Mouse (Mus musculus): Measurements from ENCODE around the gene Racgap1. TPM values are rescaled to one million over a fixed set of nuclear protein-coding genes. Genes with fewer than 3 reads are reported as not detected.

The Racgap1 gene
- polyA plus RNA-seq, 1 experiment from 2014 or later = 214 TPM

DNA sequence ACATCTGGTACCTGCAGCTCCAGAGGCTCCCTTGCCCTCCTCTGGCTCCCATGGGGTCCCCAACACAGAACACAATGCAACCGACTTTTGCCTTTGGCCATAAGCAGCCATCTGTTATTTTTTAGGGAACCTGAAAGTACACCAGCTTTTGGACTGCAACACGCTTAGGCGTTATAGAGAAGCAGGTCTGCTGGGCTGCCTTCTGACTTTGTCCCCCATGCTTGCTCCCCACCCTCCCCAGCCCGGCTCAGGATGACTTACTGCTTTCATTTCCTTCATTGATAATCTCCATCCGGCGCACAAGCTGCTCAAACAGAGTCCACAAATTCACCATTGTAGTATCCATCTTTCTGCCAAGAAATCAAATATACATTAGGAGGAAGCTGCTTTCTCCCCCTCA, 8.8 kb downstream of the Racgap1 start:
- 86% methylated on average over 6 of the region's 6 CpGs for WGBS
- Histone ChIP-seq H3K4me3 (ENCODE audit: low read depth, low read length) (no peak overlapping the region), H3K9ac (ENCODE audit: low read length) (no peak overlapping the region), H3K27ac (ENCODE audit: low read depth, low read length) (no peak overlapping the region; the same call in 1 of the 2 replicates), H3K36me3 (ENCODE audit: control insufficient read depth, insufficient read depth, low read length) (peaks cover 14% of the 10 kb centered on the region), H3K4me2 (no peak overlapping the region), H3K27me3 (ENCODE audit: control insufficient read depth, insufficient read depth, low read length) (no peaks in the 10 kb centered on the region), H3K4me1 (ENCODE audit: control insufficient read depth, insufficient read depth, low read length) (peaks cover 17% of the 10 kb centered on the region), H3K9me3 (ENCODE audit: control insufficient read depth, low read length) (no peaks in the 10 kb centered on the region)
- no peak for ATAC-seq (ENCODE audit: low FRiP score)
- no peak for DNase-seq (ENCODE audit: low spot score, missing footprints)

DNA sequence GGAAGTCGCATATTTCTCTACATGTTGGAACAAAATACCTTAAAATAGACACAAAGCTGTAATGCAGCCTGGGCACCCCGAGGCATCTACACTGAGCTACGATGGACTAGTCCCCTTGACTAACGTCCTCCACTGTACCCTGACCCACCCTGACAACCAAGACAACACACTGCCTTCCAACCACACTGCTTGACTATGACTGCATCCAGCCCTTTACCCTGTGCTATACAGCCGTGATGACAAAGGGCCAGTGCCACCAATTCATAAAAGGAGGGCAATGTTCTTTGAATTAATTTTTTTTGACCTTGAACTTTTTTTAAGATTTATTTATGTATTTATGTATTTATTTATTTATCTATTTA, 13.4 kb downstream of the Racgap1 start:
- Histone ChIP-seq H3K36me3 (ENCODE audit: control insufficient read depth, insufficient read depth, low read length) (peaks cover 36% of the 10 kb centered on the region), H3K9ac (ENCODE audit: low read length) (no peak overlapping the region), H3K4me3 (ENCODE audit: low read depth, low read length) (no peak overlapping the region), H3K9me3 (ENCODE audit: control insufficient read depth, low read length) (no peaks in the 10 kb centered on the region), H3K4me2 (no peak overlapping the region), H3K27me3 (ENCODE audit: control insufficient read depth, insufficient read depth, low read length) (no peaks in the 10 kb centered on the region), H3K4me1 (ENCODE audit: control insufficient read depth, insufficient read depth, low read length) (no peaks in the 10 kb centered on the region), H3K27ac (ENCODE audit: low read depth, low read length) (peak overlapping the region; percentile 66; the same call in 1 of the 2 replicates)
- ATAC-seq (ENCODE audit: low FRiP score) (no peak), DNase-seq (ENCODE audit: low spot score, missing footprints) (no peak)
- WGBS = 88% methylated on average over 5 of the region's 5 CpGs

DNA sequence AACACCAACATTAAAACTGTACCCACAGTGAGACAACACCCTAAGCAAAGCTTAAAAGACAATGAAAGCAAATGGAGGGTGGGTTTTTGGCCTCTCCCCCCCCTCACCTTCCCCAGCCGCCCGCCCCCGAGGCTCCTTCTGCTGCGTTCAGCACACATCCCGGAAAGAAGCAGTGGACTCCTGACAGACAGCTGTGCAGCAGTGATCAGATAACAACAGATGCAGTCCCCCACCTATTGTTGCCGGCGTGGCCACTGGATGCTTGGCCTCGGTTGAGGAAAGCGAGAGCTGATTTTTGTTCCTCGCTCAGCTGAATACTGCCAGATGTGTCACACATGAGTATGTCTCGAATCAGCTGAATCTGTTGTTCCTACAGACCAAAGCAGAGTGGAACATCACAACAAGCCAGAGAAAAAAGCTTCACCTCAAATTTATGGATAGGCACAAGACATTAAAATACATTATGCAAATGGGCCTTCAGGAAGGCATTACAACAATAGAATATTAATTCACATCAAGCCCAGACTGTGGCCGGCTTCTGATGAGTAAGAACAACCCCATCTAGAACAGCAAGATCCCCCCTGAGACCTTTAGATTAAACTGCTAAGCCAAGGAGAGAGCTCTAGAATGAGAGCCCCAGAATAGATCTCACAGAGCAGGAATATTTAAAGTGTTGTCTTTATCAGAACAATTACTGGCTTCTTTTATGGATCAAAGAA, 13.9 kb downstream of the Racgap1 start:
- H3K36me3 ChIP-seq (ENCODE audit: control insufficient read depth, insufficient read depth, low read length) = peaks cover 40% of the 10 kb centered on the region
- no peaks in the 10 kb centered on the region for H3K9me3 ChIP-seq (ENCODE audit: control insufficient read depth, low read length)

DNA sequence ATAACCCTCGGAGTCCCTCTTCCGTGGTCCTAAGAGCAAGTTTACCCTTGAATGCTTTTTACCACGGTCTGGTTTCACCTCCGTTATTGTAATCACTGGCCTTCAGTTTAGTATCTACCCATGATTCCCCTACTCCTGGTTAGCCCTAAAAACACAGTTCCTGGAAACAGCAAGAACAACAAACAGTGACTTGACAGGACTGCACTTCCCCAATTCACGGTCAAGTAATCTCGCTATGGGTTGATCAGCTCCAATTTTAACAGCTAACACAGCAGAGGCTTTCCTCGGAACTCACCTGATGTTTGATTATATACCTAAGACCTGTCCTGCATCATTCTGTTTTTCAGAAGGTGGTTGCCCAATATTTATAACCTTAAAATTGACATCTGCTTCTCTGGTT, 16.8 kb downstream of the Racgap1 start:
- Histone ChIP-seq H3K36me3 (ENCODE audit: control insufficient read depth, insufficient read depth, low read length) (peaks cover 53% of the 10 kb centered on the region), H3K9me3 (ENCODE audit: control insufficient read depth, low read length) (no peaks in the 10 kb centered on the region; the same call in 1 of the 2 replicates), H3K4me3 (ENCODE audit: low read depth, low read length) (no peak overlapping the region), H3K4me2 (no peak overlapping the region), H3K27ac (ENCODE audit: low read depth, low read length) (no peak overlapping the region), H3K9ac (ENCODE audit: low read length) (no peak overlapping the region), H3K4me1 (ENCODE audit: control insufficient read depth, insufficient read depth, low read length) (no peaks in the 10 kb centered on the region), H3K27me3 (ENCODE audit: control insufficient read depth, insufficient read depth, low read length) (no peaks in the 10 kb centered on the region)
- WGBS = 94% methylated on average over 7 of the region's 7 CpGs
- no peak for ATAC-seq (ENCODE audit: low FRiP score)
- DNase-seq (ENCODE audit: low spot score, missing footprints) = no peak

More for the DNA sequence above, 13.9 kb downstream of the Racgap1 start:
- H3K4me3 ChIP-seq (ENCODE audit: low read depth, low read length) = no peak overlapping the region
- H3K9ac ChIP-seq (ENCODE audit: low read length) = no peak overlapping the region
- no peak for DNase-seq (ENCODE audit: low spot score, missing footprints)
- peak overlapping the region; percentile 66 for H3K27ac ChIP-seq (ENCODE audit: low read depth, low read length)
- ATAC-seq (ENCODE audit: low FRiP score) = 0 out of 2 replicates have a peak, but pooled peaks have one; percentile 35
- no peak overlapping the region for H3K4me2 ChIP-seq
- WGBS = 79% methylated on average over 12 of the region's 12 CpGs
- no peaks in the 10 kb centered on the region for H3K4me1 ChIP-seq (ENCODE audit: control insufficient read depth, insufficient read depth, low read length)
- H3K27me3 ChIP-seq (ENCODE audit: control insufficient read depth, insufficient read depth, low read length) = no peaks in the 10 kb centered on the region

DNA sequence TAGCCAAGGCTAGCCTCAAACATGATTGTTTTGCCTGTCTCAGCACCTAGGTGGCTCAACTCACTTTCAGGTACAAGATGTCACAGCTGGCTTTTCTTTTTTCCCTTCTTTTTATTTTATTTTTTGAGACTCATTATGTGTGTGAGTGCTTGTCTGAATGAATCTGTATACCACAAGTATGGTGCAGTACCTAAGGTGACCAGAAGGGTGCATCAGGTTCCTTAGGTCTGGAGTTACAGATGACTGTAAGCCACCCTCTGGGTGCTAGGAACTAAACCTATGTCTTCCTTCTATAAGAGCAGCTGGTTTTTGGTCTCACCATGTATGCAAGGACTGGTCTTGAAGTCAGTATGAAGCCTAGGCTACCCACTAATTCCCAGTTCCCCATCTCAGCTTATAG, 19.8 kb downstream of the Racgap1 start:
- Histone ChIP-seq H3K27ac (ENCODE audit: low read depth, low read length) (no peak overlapping the region), H3K9ac (ENCODE audit: low read length) (no peak overlapping the region), H3K4me2 (no peak overlapping the region), H3K27me3 (ENCODE audit: control insufficient read depth, insufficient read depth, low read length) (no peaks in the 10 kb centered on the region), H3K9me3 (ENCODE audit: control insufficient read depth, low read length) (no peaks in the 10 kb centered on the region; the same call in 1 of the 2 replicates), H3K4me3 (ENCODE audit: low read depth, low read length) (no peak overlapping the region), H3K4me1 (ENCODE audit: control insufficient read depth, insufficient read depth, low read length) (no peaks in the 10 kb centered on the region), H3K36me3 (ENCODE audit: control insufficient read depth, insufficient read depth, low read length) (peaks cover 51% of the 10 kb centered on the region)
- DNase-seq (ENCODE audit: low spot score, missing footprints) = peak; percentile 88
- no peak for ATAC-seq (ENCODE audit: low FRiP score)

DNA sequence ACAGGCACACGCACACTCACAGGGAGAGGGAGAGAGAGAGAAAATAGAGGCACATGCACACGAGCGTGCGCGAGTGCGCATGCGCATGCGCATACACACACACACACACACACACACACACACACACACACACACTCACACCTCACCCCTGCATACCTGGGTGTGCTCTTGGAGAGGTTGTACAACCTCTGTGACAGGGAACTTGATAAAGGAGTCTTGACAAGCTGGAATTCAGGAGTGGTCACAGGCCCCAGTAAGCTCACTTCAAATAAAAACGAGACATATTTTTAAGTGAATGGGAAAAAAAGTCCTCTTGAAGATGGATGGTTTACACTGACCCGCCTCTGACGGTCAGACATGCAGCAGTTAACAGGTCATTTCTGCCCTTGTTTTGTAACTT, 29.4 kb downstream of the Racgap1 start:
- no peak overlapping the region for H3K27ac ChIP-seq (ENCODE audit: low read depth, low read length)
- DNase-seq (ENCODE audit: low spot score, missing footprints) (no peak), ATAC-seq (ENCODE audit: low FRiP score) (no peak)
- 97% methylated on average over 11 of the region's 11 CpGs for WGBS
- no peaks in the 10 kb centered on the region for H3K4me1 ChIP-seq (ENCODE audit: control insufficient read depth, insufficient read depth, low read length)
- no peak overlapping the region for H3K4me3 ChIP-seq (ENCODE audit: low read depth, low read length)
- H3K9ac ChIP-seq (ENCODE audit: low read length) = no peak overlapping the region
- no peaks in the 10 kb centered on the region for H3K27me3 ChIP-seq (ENCODE audit: control insufficient read depth, insufficient read depth, low read length)
- peaks cover 33% of the 10 kb centered on the region for H3K36me3 ChIP-seq (ENCODE audit: control insufficient read depth, insufficient read depth, low read length)
- H3K4me2 ChIP-seq = no peak overlapping the region
- H3K9me3 ChIP-seq (ENCODE audit: control insufficient read depth, low read length) = no peaks in the 10 kb centered on the region

DNA sequence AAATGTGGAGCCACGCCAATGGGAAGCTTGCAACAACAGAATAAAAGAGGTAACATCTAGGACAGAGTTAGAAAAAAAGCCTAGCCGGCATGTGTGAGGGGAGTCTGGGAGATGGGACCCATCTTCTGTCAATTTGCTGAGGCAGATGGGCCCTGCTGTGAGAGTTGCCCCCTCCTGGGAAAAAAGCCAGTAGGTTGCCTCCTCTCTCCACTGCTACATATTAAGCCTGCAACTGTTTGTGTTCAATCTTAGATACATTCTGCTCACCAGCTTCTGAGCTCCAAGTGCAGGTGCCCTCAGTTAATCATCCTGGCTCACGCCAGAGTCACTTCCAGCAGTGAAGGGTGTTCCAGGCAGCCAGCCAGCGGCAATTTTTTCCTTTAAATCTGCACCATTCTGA, 31.6 kb downstream of the Racgap1 start:
- 85% methylated on average over 4 of the region's 4 CpGs for WGBS
- no peak for ATAC-seq (ENCODE audit: low FRiP score)
- Histone ChIP-seq H3K9me3 (ENCODE audit: control insufficient read depth, low read length) (no peaks in the 10 kb centered on the region), H3K36me3 (ENCODE audit: control insufficient read depth, insufficient read depth, low read length) (peaks cover 19% of the 10 kb centered on the region), H3K4me3 (ENCODE audit: low read depth, low read length) (no peak overlapping the region), H3K4me1 (ENCODE audit: control insufficient read depth, insufficient read depth, low read length) (0 out of 2 replicates have a peak, but pooled peaks cover 7% of the 10 kb centered on the region), H3K4me2 (no peak overlapping the region), H3K27me3 (ENCODE audit: control insufficient read depth, insufficient read depth, low read length) (no peaks in the 10 kb centered on the region), H3K9ac (ENCODE audit: low read length) (no peak overlapping the region), H3K27ac (ENCODE audit: low read depth, low read length) (no peak overlapping the region)
- no peak for DNase-seq (ENCODE audit: low spot score, missing footprints)

DNA sequence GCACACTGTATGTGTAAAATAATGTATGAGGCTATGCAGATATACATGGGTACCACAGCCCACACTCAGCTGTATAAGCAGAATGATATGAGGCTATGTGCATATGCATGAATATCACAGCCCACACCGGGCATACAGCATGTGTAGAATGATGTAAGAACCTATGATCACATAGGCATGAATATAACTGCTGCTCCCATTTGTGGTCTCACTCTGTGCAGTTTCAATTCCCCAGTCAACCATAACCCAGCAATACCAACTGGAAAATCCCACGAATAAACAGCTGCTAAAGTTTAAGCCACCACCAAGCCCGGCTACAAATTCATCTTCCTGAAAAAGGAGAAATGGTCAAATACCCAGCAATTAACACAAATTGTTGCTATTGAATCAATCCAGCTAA, 32.9 kb downstream of the Racgap1 start:
- no peaks in the 10 kb centered on the region for H3K27me3 ChIP-seq (ENCODE audit: control insufficient read depth, insufficient read depth, low read length)
- no peak for ATAC-seq (ENCODE audit: low FRiP score)

DNA sequence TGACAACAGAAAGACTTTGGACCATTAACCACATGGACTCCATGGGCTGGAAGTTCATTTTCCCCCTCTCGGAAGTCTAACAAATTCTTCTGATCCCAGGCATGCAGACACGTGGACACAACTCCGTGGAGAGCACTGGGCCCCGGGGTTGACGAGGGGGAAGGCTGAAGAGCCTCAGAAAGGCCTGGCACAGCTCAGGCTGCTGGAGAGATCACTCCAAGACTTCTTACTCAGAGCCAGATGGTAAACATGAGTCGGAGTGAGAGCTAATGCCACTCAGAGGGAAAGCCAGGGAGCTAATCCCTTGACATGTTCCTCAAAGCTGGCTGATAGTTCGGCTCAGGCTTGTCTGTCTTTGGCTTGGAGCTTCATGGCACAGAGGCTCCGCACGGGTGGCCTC, 36.2 kb downstream of the Racgap1 start:
- Histone ChIP-seq H3K4me1 (ENCODE audit: control insufficient read depth, insufficient read depth, low read length) (0 out of 2 replicates have a peak, but pooled peaks cover 10% of the 10 kb centered on the region), H3K27me3 (ENCODE audit: control insufficient read depth, insufficient read depth, low read length) (no peaks in the 10 kb centered on the region), H3K4me3 (ENCODE audit: low read depth, low read length) (no peak overlapping the region), H3K9ac (ENCODE audit: low read length) (no peak overlapping the region), H3K27ac (ENCODE audit: low read depth, low read length) (no peak overlapping the region), H3K36me3 (ENCODE audit: control insufficient read depth, insufficient read depth, low read length) (no peaks in the 10 kb centered on the region), H3K9me3 (ENCODE audit: control insufficient read depth, low read length) (no peaks in the 10 kb centered on the region), H3K4me2 (no peak overlapping the region)
- DNase-seq (ENCODE audit: low spot score, missing footprints) (no peak), ATAC-seq (ENCODE audit: low FRiP score) (no peak)
- 36% methylated on average over 9 of the region's 9 CpGs for WGBS

More for the DNA sequence above, 32.9 kb downstream of the Racgap1 start:
- Histone ChIP-seq H3K4me2 (no peak overlapping the region), H3K36me3 (ENCODE audit: control insufficient read depth, insufficient read depth, low read length) (peaks cover 12% of the 10 kb centered on the region), H3K27ac (ENCODE audit: low read depth, low read length) (no peak overlapping the region), H3K4me1 (ENCODE audit: control insufficient read depth, insufficient read depth, low read length) (0 out of 2 replicates have a peak, but pooled peaks cover 8% of the 10 kb centered on the region), H3K4me3 (ENCODE audit: low read depth, low read length) (no peak overlapping the region), H3K9me3 (ENCODE audit: control insufficient read depth, low read length) (no peaks in the 10 kb centered on the region), H3K9ac (ENCODE audit: low read length) (no peak overlapping the region)
- WGBS = 90% methylated on average over 3 of the region's 3 CpGs
- no peak for DNase-seq (ENCODE audit: low spot score, missing footprints)

Data from midbrain, embryonic 11.5 days (tissue).